Mouse (Mus musculus): ENCODE data around the gene Gmcl1. TPM values are rescaled to one million over a fixed set of nuclear protein-coding genes. Genes with fewer than 3 reads are reported as not detected.
A peak's percentile ranks its signal among the peaks of the same experiment; 100 is the strongest.

Gene Gmcl1
- total RNA-seq, 4 experiments from 2014 or later = 22.4 to 23.6 (median 22.7) TPM

DNA sequence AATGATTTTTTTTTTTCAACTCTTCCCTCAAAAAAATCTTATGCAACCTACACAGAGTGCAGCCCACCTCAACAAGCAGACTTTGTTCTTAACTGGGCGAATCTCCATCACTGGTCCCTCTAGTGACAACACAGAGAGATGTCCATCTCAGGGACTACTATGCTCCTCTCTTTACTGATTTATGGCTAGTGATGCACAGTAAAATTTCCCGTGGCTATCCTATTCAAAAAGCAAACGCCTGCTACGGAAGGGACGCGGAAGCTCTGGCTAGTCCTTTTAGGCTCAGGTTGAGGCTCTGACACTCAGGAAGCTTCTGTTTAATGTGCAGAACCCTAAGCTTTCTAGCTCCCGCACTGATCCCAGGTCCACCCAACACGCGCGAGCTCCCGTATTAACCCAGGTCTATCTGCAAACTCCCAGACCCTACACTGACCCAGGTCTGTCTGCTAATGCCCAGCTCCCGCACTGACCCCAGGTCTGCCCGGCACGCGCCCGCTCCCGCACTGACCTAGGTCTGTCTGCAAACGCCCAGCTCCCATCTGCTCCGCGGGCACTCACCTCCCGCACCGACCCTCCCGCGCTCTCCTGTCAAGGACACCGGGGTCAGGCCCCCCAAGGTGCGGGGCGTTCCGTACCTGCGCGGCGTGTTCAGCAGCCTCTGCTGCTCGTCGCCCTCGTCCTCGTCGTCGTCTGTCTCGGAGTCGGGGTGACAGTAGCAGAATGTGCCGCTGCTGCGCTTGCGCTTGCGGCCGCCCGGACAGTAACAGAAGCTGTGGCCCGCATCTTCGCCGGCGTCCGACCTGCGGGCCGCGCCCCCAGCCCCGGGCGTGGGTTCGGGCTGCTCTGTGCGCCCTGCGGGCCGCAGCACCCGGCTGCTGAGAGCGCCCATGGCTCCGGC lies 658 bp downstream of the Gmcl1 start:
- DNase-seq = peak; percentile 25

DNA sequence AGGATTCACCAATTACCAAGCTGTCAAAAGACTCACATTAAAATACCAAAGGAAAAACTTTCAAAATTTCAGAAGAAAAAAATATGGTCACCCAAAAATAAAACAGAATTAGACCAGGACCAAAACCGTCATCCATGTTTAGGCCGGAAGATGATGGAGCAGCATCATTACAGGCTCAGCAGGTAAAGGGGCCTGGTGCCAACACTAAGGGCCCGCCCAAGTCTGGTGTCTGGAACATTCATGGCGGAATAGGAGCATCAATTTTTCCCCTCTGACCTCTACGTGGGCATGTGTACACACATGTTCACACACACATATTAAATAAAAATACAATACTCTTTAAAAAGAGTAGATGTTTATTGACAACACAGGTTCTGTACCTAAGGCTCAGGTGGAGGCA lies 4.5 kb downstream of the Gmcl1 start:
- no peak for DNase-seq

DNA sequence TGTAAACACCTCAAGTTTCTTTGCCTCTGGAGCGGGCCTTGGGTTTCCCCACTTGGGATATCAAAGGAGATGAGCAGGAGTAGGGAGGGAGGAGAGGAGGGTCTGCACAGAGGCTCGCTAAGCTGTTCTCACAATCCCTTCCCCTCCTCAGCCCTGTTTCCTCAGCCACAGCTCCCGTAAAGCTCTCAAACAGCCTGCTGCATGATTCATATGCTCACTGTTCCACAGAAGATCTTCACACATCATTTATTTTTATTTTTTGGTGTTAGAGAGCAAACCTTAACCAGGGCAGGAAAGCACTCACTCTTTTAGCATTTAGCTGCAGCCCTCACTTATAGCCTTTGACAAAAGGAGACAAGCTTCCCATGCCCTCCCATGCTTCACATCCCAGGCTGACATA lies 11.2 kb downstream of the Gmcl1 start:
- DNase-seq = no peak

DNA sequence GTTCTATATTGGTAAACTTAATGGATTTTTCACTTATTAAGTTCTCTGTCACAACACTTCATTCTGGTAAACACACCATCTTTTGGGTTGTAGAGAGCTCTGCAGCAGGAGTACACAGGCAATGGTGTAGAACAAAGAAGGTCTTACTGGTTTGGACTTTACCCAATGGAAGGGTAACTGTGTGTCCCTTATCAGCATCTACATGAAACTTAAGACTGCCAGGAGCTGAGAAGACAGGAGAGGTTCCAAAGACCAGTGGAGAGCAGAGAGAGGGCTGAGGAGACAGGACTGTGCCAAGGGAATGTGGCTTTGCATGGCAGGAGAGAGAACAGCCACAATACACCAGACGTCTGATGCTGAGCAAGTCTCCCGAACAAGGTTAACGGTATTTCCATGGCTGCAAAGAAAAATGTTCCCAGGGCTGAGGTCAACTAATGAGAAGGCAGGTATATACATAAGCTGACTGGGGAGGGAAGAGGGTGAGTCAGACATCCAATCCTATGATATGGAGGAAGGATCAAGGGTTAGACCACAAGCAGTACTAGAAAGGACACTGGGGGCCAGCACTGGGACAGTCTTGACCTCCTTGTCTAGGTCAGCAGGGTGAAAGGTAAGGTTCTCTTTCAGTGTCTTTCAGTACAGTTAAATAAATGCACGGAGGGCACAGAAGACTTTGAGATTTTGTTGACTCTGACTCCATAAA lies 25.0 kb downstream of the Gmcl1 start:
- no peak for DNase-seq

- no peak for DNase-seq
Observed at GRCm38 (mm10) chr6:86702577-86702976, 30.6 kb downstream of the Gmcl1 start.

- DNase-seq = no peak
Observed at GRCm38 (mm10) chr6:86697903-86698302, 35.3 kb downstream of the Gmcl1 start.

DNA sequence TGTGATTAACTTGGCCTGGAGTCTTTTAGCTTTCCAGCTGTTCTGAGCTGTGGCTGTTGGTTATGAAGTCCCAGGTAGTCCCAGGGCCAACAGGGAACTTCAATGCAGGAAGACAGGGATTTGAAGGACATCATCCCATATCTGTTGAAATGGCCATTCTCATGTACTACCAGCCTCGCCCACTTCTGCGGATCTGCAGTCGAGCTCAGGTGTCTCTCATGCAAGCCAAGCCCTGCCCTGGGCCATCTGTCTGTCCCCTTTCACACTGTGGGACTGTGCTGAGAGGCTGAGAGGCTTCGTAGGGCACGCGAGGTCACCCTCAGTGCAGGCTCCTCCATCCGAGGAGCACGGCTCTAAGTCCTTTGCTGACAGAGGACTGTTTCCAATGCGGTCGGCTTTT lies 37.0 kb downstream of the Gmcl1 start:
- DNase-seq = no peak

DNA sequence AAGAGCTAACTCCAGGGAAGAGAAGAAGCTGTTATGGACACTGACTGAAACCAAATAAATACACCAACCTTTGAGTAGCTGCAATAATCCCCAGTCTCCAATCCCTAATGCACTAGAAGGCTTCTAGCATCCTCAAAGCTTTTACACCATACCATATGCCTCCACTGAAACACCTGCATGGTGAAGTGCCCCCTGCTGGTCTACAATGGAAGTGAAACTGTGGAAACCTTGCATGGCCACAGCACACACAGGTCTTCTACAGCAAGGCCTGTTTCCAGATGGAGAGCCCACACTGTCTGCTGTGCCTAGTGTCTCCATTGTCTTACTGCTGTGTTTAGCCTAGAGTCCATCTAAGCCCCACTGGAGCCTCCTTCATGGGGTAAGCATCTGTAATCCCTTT lies 38.7 kb downstream of the Gmcl1 start:
- peak; percentile 19 for DNase-seq

GRCm38 (mm10) chr6:86689671-86690070 lies 43.5 kb downstream of the Gmcl1 start:
- DNase-seq = no peak

DNA sequence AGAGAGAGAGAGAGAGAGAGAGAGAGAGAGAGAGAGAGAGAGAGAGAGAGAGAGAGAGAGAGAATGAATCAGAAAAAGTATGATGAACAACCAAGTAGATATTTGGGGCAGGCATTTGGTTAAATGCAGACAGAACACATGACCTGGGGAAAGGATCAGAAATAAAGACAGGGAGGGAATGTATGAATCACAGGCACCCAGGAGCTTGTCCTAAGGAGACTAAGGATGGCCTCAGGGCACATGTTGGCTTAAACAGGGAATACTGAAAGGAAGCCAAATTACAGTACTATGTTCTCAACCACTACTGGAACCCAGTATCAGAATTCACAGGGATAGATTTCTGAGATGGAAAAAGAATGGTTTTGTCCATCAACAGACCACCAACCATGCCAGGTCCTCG lies 46.2 kb downstream of the Gmcl1 start:
- no peak for DNase-seq

GRCm38 (mm10) chr6:86684655-86685011 lies 48.5 kb downstream of the Gmcl1 start:
- no peak for DNase-seq

DNA sequence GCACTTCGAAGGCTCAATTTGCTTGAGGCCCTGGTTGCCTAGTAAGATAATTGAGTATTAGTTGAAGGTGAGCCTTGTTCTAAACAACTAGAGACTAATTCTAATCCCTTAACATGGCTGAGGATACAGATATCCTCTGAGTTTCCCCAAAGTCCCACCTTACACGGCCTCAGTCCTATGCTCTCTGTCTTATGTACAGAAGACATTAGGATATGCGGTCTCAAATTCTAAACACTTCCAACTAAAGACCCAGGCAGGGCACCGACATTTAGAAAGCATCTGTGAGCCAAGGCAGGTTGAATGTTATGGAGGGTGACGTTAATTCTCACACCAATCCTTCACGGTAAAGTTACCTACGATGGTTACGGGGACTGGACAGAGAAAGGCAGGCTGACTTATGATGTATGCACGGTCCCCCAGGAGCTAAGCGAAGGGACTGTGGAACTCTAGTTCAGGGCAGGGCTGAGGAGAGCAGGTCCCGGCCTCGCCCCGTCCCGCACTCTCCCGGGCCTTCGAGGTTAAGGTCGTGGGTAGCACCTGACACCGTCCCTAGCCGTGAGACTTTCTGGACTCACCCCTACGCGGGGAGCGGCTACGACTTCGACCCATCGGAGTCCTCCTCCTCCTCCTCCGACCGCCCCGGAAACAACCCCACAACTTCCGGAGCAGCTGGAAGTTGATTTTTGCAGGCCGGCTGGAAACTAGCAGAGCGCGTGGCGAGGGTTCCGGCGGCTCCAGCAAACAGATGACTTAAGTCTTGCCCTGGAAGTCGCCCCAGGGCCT lies 49.1 kb downstream of the Gmcl1 start, which contains the start of gene Snrnp27:
Gene Snrnp27, minus strand, starts transcription at position 651 of the 783 bp plus-strand sequence.
- DNase-seq = peak; percentile 85

DNA sequence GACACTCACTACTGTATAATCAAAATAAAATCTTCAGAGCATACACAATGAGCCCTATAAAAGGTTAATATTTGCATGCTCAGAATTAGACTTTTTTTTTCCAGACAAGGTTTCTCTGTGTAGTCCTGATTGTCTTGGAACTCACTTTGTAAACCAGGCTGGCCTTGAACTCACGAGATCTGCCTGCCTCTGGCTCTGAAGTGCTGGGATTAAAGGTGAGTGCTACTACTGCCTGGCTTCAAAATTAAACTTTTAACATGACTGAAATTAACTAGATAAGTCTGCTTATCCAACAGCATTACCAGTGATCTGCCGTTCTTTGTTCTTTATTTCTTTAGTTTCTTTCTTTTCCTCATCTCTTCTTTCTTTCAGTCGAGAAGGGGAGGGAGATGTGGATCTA lies 51.9 kb downstream of the Gmcl1 start:
- no peak for DNase-seq

DNA sequence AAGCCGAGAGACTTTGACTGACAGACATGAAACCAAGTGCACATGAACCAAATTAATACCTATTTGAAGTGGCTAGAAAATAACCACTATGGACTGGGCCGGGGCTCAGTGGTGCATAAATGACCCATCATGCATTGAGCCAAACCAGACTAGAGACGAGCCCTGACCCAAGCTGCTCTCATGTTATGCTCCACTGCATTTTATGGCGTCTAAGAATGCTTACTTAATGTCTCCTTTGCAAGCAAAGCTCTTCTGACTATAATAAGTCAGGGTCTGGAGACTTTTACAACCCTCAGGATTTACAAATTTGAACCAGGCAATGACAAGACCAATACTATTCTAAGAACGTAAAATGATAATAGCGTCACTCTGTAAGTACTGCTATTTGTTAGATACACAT lies 54.8 kb downstream of the Gmcl1 start:
- DNase-seq = no peak

- DNase-seq = peak; percentile 34
Observed at GRCm38 (mm10) chr6:86670873-86671272, 62.3 kb downstream of the Gmcl1 start.

DNA sequence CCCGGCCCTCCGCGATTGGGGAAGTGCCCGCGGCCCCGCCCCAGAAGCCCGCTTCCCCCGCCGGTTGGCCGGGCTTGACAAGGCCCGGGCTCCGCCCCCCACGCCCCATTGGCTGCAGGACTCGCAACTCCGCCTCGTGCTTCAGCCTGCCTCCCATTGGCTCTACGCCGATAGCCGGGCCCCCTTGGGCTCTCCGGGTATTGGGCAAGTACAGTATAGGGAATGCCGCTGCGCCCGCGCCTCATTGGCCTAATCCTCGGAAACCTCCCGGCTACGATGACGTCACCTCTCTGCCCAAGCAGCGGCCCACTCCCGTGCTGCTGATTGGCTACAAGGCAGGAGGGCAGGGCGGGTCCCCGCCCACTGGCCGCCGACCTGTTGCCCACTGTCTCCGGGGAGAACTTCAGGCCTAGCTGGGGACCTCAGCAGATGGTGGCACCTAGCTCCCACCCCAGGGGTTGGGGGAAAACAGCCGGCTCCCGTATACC lies 63.9 kb downstream of the Gmcl1 start:
- DNase-seq = peak; percentile 100

DNA sequence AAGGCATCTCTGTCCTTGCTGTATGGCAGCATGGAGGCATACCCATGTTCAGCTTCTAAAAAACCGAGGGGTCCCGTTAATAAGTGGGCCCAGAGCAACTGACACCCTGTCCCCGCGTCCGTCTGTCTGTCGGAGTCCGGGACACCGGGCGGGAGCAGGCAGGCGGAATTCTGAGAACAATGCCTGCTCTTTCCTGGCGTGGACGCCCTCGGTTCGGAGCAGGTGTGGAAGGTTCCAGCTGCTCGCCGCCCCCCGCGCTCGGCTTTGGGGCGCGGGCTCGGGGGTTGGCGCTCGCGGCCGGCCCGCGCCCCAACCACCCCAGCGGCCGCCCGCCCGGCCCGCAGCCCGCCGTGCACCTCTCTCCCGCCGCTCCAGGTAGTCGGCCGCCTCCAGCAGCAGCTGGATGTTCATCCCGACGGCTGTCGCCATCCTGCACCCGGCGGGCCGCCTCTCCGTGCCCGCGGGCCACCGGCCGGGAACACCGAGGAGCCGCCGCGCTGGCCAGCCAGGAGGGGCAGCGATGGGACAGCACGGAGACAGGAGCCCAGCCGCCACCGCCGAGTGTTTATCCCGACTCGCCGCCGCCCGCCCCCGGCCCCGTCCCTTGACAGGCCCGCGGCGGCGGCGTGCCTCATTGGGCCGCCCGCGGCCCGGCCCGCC lies 64.5 kb downstream of the Gmcl1 start, which contains the start of gene Mxd1:
Gene Mxd1, minus strand, starts transcription at position 582 of the 660 bp plus-strand sequence.
- DNase-seq = no peak

GRCm38 (mm10) chr6:86667061-86667460 lies 66.1 kb downstream of the Gmcl1 start:
- no peak for DNase-seq

- no peak for DNase-seq
Observed at GRCm38 (mm10) chr6:86665560-86666307, 67.4 kb downstream of the Gmcl1 start.

DNA sequence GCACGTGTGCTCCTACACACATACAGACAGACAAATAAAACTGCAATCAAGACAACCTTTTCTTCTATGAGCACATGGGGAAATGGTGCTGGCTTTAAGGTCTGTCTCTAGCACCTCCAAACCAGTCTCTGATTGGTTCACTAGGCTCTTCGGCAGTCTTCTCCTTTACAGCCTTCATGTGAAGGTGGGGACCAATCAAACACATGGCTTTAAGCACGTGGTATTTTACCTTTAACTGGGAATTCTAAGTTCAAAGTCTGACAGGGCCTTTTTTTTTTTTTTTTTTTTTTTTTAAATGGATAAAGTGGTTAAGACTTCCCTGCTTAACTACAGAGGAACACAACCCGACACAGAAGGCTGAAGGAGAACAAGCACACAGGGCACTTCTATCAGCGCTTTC lies 68.1 kb downstream of the Gmcl1 start:
- no peak for DNase-seq

DNA sequence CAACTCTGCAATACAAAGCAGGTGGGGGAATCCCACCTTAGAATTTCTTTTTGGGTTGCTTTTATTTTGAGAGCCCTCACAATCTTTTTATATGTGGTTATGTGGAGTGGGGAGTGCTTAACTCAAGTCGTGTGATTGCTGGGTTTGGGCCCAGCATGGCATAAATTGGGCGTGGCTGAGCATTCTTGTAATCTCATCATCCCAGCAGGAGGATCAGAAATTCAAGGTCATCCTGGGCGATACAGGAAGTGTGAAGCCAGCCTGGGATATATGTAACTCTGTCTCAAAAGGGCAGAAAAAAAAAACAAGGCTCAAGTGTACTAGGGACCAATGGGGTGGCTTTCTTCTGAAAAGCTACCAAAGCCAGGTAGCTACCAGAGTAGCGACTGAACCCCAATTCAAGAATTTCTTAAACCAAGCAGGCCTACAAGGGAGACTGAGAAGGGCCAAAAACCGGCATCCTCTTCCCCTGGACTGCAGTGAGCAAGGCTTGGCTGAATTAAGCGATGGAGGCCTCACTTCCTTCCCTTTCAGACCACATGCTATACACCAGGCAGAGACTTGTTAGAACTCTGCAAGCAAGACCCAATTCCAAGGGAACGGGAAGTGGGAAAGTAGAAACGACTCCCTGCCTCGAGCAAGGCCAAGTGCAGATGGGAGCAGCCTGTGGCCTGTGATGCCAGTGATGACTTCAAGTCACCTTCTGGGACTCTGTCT lies 72.9 kb downstream of the Gmcl1 start:
- no peak for DNase-seq

All from adrenal gland, adult 8-10 months (tissue).